Mouse (Mus musculus) liver, embryonic 14.5 days (tissue): Measurements from ENCODE around the gene Tacr2.

Source experiments
- CTCF ChIP-seq: IDR thresholded peaks from 2 replicates; pipeline ENCODE4 v1.5.1; 2016; ENCODE audit warnings: antibody characterized with exemption, low read depth, control low read depth
- EP300 ChIP-seq: IDR thresholded peaks from 2 replicates; pipeline ENCODE4 v1.6.1; 2016; ENCODE audit warnings: antibody characterized with exemption, low read depth

- TF ChIP-seq EP300 (no peak), CTCF (no peak)
Observed at GRCm38 (mm10) chr10:62313885-62314424, 61.7 kb downstream of the Tacr2 start.
